Mouse (Mus musculus): ENCODE measurements at regions not wholly inside any gene's neighbourhood (a gene's known extent, or its start where the extent isn't known, plus 50 kb on each side); places are given as distances from the start of the nearest gene placed in this dataset.

DNA sequence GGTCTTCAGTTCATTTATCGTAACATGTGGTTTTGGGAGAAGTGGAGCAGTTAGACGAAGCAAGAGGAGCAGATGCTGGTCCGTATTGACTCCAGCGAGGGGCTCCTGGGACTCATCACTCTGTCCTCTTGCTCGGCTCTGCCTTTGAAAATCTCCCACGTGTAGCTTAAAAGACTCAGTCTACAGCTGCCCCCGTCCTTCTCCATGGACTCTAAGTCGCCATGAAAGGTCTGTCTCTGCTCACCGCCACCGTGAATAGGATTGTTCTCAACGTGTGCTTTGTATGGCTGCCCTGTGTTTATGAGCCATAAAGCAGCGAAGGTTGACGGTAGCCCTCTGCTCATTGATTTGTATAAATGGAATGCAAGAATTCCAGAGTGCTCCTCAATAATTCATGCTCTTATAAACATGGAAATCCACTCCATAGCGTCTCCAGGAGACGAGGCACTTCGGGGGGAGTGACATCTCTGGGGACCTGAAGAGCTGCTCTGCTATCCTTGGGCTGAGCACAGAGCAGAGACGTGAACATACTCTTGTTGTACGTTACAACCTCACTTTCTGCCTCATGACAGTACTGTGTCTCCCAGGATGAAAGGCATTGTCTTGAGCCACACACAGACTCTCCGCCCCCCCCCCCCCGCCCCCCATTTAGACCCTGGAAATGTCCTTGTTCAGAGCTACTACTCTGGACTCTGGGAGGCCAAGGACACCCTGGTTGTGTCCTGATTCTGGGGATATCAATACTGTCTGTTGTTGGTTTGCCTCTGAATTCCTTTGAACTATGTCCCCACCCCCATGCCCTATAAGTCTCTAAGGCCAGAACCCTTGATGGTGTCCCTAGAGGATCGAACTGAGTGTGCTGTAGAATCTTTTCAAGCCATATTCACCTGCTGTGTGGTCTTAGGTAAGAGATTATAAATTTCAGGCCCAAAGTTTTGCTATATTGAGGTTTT lies 90.8 kb upstream of the Hdac4 start:
- no peak for TF ChIP-seq CTCF (IDR thresholded peaks at IDR 0.05; ENCODE audit: control insufficient read depth, insufficient read depth, insufficient replicate concordance, low read depth, low read length)
- no peak for TF ChIP-seq POLR2A (IDR thresholded peaks at IDR 0.05; ENCODE audit: control insufficient read depth, low read depth, low read length)
